Mouse (Mus musculus) small intestine, adult 2 months (tissue): ENCODE measurements around the gene Slc12a5.

Source experiments
- CTCF ChIP-seq: fragments of 200-500 bp; IDR thresholded peaks from 2 replicates; pipeline ENCODE4 v1.5.1; 2012; ENCODE audit warnings: low read depth, mild to moderate bottlenecking, control low read depth, inconsistent platforms, low read length, moderate library complexity, mixed read lengths; ENCODE audit not compliant: insufficient replicate concordance, insufficient read length; ENCODE audit errors: extremely low read depth
- POLR2A ChIP-seq: fragments of 200-500 bp; IDR thresholded peaks from 2 replicates; pipeline ENCODE4 v1.6.1; 2012; ENCODE audit warnings: low read depth, mild to moderate bottlenecking, control low read depth, inconsistent platforms, low read length, moderate library complexity

GRCm38 (mm10) chr2:164997721-164998428 lies 37.3 kb downstream of the Slc12a5 start:
- TF ChIP-seq CTCF: no peak
- no peak for TF ChIP-seq POLR2A
